Mouse (Mus musculus) v-Abl transformed pro-B cells (cell line): ENCODE measurements around the gene Terb1.

Source experiments
- in situ Hi-C, 2 experiments: fragments of 400-800 bp; cut with MboI; formaldehyde crosslinking; loops; one replicate each; pipeline ENCODE4 v1.15.1; 2025; ENCODE audit not compliant: unreplicated experiment in 2 of 2

Terb1 gene

DNA sequence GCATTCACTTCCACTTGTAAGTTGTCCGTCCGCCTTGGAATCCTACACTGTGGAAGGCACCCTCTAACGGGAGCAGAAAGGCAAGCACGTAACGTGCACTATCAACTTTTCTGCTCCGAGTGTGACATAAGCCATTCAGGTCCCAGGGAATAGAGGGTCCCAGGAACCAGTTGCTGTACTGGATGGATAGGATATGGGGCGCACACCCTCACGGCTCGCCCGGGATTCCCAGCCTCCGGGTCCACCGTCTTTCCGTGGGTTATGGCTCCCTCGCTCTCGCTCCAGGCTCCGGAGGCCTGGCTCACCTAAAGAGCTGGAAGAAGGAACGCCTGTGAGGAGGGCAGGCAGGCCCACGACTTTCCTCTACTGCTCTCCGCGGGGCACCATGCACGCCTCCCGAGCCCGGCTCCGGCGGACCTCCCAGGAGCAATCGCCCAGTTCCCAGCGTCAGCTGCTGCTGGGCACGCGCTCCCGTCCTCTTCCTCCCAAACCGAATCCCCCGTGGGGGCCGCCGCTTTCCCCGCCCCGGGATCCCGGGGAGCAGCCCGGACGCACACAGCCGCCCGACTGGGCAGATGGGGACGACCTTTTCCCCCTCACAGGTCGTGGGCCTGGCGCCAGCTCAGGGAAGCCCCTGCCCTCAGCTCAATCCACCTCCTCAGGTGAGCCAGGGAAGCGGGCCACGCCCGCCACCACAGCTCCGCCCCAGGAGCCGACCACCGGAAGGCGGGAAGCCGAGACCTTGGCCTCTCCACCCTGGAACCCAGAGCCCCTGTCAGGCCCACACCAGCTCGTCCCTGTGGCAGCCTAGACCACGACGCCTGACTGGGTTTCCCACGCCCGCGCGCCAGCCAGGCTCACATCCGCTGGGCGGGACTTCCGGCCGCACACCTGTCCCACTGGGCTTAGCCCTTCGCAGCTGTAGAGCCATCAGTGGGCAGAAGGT, at the start of gene Terb1:
TSS of gene Terb1 (minus strand) at position 850 of the 946 bp plus-strand sequence.
- in situ Hi-C loops, result no loop called here

DNA sequence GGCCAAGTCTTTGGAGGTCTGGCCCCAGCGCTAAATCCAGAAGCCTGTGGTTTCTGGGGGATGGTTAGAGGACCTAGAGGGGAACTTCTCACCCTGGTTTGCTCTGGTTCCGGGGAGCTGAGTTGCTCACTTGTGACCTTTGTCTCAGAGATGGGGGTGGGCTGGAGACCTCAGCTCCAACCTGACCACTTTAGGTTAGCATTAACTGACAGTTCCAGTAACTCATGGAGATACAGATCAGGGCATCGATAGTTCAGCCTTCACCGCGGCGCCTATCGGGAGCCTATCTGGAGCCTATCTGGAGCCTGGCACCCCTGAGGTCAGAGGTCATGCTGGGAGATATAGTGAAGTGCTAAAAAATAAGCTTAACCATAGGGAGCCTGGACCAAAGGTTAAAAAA, 47.5 kb upstream of the Terb1 start:
- in situ Hi-C loops, result no loop called here

DNA sequence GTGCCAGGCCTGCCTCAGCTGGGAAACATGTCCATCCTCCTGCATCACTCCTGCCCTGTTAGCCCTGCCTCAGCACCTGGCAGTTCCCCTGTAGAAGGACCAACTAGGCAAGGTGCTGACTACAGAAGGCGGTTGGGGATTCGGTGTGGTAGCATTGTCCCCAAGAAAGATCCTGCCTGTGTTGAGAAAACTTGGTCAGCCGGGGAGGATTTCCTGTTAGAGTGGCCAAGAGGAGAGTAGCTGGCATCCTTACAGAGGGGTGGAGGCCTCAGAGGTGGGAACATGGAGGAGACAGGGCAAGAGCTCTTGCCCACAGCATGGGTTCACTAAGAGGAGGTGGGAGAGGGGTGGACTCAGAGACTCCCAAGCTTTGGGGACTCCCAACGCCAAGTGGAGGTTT, 45.5 kb upstream of the Terb1 start:
- in situ Hi-C loops, result no loop called here

DNA sequence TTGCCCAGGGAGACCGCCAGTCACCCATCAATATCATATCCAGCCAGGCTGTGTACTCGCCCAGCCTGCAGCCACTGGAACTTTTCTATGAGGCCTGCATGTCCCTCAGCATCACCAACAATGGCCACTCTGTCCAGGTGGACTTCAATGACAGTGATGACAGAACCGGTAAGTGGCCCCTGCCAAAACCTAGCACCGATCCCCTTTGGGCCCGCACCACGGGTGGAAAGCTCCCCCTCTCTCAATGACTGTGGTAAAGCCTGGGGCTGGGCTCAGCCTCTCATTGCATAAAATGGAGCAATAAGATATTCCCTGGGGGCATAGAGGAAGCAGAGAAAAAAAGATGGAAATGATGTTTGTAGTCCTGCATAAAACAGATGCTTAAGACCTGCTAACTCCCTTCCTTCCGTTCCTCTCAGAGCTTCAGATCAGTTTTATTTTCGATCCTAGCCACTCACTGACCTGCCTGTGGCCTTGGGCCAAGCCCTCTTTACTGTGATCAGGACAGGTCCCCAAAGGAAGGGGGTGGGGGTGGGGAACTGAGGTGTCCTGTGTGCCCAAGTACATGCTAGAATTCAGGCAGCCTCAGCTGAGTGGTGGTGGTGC, 33.8 kb upstream of the Terb1 start:
- in situ Hi-C loops, result no loop called here

DNA sequence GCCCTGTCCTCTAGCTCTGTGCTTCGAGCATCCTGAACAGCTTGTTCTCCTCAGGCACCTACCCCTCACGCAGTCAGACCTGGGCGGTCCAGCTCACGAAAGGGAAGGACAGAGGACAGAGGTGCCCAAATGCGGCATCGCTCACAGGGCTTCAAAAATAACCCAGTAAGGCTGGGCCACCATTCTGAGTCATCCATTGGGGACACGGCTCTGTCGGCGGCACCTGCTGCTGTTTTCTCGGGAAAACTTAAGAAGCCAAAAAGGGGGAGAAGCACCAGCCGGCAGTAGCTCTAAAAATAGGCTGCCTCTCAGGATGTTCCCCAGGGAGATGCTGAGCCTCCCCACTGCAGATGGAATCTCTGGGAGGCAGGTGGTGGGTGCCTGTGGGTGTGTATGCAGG, 32.5 kb upstream of the Terb1 start:
- in situ Hi-C loops, result no loop called here

DNA sequence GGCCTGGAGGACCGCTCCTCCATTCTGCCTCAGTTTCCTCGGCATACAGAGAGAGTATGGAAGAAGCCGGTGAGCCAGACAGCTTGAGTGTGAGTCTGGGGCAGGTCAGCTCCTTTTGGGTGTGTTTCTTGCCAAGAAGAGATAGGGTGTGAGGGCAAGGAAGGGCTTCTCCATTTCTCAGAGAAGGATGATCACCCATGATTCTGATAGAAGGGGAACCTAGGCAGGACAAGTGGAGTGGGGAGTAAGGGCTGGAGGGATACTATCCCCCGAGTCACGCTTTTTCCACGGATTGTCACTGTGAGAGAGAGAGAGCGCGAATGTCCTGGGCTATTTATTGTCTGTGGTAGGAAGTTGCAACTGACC, 31.8 kb upstream of the Terb1 start:
- in situ Hi-C loops, result no loop called here

DNA sequence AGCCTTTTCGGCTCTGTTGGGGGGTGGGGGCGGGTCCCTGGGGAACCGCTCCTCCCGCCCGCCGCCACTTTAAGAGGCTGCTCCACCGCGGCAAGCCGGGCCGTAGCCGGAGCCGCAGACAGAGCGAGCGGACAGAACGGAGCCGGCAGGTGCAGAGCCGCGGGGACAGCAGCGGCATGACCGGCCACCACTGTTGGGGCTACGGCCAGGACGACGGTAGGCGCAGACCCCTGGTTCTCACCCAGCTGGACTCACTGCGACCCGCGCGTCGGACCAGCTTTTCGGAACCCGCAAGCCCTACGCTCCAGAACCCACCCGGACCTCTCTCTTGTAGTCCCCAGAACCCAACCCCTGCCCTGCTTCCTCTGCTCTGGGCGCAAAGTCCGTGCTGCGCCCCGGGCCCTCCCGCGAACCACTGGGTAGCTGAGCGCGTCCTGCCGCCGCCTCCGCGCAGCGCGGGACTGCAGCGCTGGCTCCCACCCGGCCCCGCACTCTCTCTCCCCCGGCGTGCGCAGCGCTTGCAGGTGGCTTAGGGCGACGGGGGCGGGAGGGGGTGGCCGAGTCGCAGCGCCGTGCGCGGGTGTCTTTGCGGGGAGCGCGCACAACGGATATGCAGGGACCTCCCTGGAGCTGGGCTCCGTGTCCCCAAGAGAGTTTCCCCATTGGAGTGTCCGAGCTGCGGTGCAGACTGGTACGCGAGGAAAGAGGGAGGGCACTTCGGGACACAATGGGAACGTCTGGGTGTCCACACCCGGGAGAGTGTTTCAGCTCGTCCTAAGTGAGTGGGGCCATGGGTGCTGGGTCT, 31.2 kb upstream of the Terb1 start:
- in situ Hi-C loops, result no loop called here

DNA sequence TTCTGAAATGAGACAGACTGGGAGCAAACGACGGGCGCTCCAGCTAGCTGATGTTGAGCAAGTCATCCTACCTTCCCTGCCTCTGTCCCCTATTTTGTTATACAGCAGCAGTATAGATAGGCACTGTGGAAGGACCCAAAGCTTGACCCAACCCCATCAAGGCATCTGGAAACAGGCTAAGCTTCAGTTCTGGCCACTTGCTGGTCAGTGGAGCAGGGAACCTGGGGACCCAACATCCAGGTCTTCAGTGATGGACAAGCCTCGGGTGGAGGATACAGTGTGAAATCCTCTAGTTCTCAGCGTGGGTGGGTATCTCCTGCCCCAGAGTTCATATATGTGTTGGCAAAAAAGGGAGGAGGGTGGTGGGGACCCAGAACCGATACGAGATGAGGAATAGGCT, 30.5 kb upstream of the Terb1 start:
- in situ Hi-C loops, result no loop called here

DNA sequence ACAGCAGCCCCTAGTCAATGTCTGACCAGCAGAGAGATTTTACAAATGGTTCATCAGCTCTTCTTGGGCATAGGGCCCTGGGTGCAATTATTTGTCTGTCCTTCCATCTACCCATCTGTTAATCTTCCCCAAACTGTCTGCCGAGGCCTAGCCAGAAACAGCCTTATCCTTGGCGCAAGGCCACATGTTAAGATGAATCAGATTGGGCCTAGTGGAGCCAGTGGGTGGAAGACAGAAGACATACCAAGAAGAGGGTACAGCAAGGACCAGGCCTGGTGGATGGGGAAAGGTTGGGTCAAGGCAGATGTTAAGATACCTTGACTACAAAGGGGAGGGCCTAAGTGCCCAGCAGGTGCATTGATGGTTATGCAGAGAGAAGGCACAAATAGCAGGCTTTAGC, 29.9 kb upstream of the Terb1 start:
- in situ Hi-C loops, result loop anchor here in 1 of 2 experiments (10.0 kb wide), 1 partner anchor 95 kb away; the partner anchor contains the start of gene Dync1li2

DNA sequence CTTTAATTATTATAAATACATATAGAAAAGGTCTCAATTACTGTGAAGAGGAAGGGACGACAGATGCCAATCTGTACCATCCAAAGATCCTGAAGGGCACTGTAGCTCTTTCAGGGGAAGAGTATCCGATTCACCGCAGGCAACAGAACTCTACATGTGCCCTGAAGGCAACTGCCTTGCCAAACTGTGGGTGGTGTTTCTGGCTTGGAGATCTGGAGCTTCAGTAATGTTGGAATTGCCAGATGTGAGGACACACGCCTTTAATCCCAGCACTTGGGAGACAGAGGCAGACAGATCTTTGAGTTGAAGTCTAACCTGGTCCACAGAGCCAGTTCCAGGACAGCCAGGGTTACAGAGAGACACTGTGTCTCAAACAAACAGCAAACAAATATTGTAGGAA, 29.2 kb upstream of the Terb1 start:
- in situ Hi-C loops, result loop anchor here in 1 of 2 experiments (10.0 kb wide), 1 partner anchor 94 kb away; the partner anchor contains the start of gene Dync1li2

DNA sequence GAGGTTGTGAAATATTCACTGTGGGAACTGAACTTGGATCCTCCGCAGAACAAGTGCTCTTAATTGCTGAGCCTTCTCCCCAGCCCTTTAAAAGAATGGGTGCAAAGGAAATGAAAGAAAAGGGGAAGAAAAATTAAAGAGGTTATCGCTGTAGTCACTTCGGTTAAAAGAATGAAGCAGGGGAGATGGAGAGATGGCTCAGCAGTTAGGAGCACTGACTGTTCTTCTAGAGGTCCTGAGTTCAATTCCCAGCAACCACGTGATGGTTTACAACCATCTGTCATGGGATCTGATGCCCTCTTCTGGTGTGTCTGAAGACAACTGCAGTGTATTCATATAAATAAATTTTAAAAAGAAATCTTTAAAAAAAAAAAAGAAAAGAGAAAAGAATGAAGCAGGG, 26.3 kb upstream of the Terb1 start:
- in situ Hi-C loops, result loop anchor here in 1 of 2 experiments (10.0 kb wide), 1 partner anchor 91 kb away; the partner anchor contains the start of gene Dync1li2

DNA sequence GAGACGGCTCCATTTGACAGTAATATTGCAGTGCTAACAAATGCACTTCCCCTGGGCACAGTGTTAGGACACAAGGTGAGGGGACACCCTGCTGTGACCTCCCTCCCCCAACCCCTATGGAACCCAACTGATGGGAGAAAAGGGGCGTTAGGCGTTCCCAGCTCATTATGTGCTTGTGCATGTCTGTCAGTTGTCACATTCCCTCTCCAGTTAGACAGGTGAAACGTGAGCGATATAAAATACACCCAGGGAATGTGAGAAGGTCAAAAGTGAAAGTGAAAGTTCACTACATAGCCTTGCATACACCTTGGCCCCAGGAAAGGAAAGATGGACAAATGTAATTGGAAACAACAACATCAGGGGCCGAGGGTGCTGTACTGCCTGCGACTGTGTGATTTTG, 25.7 kb upstream of the Terb1 start:
- in situ Hi-C loops, result loop anchor here in 1 of 2 experiments (10.0 kb wide), 1 partner anchor 91 kb away; the partner anchor contains the start of gene Dync1li2

DNA sequence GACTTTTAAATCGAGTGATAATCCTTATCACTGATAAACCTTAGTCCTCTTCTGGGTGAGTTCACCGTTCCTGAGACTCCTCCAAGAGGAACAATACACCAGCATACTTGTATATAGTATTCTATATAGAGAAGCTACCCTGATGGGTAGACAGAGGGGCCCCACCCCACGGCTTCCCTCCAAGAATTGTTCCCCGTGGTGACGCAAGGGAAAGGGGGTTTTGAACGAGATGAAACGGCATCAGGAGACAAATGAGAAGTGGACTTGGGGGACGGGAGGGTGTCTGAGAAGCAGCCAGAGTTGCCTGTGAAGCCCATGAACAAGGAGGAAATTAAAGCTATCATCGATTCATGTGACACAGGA, 25.1 kb upstream of the Terb1 start:
- in situ Hi-C loops, result loop anchor here in 1 of 2 experiments (10.0 kb wide), 1 partner anchor 90 kb away; the partner anchor contains the start of gene Dync1li2

DNA sequence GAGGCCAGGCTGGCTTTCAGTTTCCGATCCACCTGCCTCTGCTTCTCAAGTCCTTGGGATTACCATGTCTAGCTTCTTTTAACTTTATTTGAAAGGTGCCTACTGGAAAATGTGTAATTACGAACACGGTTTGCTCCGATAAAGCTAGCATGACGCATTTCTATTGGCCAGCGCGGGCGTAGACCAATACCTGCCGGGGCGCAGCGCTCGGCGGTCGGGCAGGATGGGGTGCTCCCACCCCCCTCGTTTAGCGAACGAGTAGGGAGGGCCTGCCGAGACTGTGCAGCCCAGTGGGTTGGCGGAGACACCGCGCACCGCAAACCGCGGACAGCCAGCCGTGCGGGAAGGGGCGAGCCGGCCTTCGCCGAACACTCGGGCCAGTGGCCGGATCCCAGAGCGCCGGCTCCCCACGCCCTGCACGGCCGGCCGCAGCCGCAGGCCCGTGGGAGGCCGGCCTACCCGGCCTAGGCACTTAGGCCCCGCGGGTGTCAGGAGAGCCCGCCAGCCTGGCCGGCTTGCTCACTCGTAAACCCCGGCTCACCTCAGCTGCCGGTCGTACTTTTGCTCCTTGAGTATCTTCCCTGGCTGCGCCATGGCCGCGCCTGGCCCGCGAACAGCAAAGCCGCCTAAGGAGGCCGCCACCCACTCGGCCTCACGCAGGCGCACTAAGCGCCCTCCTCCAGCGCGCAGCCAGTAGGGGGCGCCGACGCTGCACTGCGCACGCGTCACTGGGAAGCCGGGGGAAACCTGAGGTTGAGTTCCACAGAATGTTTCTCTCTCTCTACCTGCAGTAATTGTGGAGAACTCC, 24.5 kb upstream of the Terb1 start, which contains the start of the genes Nae1 and Car7:
TSS of gene Nae1 (minus strand) at position 667 of the 808 bp plus-strand sequence.
TSS of gene Car7 (plus strand) at position 719 of the 808 bp plus-strand sequence.
- in situ Hi-C loops, result loop anchor here in 1 of 2 experiments (10.0 kb wide), 1 partner anchor 89 kb away; the partner anchor contains the start of gene Dync1li2

DNA sequence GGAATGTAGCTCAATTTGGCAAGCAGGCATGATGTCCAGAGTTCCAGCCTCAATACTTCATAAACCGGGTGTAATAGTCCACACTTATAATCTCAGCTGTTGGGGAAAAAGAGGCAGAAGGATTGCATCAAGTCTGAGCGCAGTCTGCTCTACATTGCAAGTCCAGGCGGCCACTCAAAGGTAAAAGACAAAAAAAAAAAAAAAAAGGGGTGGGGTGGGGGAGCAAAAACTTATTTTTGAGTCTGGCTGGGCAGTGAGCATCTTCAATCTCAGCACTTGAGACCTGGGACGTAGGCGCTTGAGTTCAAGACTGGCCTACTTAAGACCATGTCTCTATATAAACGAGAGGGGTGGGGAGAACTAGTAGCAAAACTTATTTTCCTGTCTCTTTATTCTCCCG, 23.8 kb upstream of the Terb1 start:
- in situ Hi-C loops, result loop anchor here in 1 of 2 experiments (10.0 kb wide), 1 partner anchor 89 kb away; the partner anchor contains the start of gene Dync1li2

DNA sequence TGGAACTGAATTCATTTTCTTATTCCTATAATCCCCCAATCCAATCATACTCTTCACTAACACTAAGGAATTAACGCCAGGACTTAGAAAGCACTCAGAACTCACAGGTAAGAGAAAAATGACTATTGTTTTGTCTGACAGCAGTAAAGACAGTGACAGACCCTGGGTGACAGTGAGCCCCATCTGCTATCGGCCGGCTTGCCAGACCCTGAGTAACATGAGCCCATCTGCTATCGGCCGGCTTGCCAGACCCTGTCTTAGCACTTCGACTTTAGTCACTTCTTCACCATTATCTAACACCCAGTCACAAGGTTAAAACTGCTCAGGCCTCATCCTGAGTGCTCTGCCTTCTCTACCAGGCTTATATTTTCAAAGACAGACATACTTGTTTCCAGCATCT, 20.0 kb upstream of the Terb1 start:
- in situ Hi-C loops, result loop anchor here in 1 of 2 experiments (10.0 kb wide), 1 partner anchor 85 kb away; the partner anchor contains the start of gene Dync1li2

DNA sequence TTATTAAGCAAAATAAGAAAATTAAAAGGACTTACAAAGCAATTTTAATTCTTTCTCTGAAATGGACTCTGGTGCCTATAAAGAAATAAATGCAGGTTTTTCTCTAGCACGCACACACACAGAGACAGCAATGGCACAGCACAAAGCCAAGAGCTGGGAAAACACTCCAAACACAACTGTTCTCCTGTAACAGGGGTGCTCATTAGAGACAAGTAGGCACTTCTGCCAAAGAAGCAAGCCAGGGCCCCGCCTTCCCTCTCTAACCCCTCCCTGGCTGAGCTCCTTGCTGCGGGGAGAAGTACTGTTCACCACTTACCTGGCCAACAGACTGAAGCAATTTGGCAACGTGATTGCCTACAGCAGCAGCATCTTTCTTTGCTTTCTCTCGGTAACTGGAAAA, 8.2 kb upstream of the Terb1 start:
- in situ Hi-C loops, result no loop called here

DNA sequence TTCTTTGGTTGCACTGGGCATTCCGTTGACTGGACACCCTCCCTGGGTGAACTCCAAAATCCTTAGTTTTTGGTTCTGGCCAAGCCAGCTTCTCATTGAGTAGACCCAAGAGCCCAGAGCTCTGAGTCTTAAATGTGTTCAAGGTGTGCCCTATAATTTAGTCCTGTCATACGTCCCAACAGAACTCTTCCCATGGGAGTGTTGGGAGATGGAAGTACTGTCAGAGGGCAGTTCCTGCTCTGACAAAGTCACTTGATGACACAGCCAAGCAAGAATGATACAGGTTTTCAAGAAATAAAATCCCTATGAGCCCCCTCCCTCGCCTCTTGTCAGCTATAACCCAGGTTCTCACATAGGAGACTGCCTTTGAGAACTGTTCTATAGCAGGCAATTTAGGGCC, 424 bp upstream of the Terb1 start:
- in situ Hi-C loops, result no loop called here

DNA sequence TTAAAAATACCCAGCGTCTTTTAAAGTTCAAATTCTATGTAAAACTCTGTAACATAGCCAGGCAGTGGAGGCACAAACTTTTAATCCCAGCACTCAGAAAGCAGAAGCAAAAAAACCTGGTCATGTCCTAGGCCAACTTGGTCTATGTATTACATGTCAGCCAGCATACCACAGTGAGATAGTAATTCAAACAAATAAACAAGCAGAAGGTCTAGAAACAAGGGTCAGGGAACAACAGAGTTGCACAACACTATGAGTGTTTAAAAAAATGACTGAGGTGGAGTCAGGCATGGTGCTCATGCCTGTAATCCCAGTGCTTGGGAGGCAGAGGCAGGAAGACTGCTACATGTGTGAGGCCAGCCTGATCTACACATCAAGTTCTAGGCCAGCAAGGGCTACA, 30.6 kb downstream of the Terb1 start:
- in situ Hi-C loops, result no loop called here

DNA sequence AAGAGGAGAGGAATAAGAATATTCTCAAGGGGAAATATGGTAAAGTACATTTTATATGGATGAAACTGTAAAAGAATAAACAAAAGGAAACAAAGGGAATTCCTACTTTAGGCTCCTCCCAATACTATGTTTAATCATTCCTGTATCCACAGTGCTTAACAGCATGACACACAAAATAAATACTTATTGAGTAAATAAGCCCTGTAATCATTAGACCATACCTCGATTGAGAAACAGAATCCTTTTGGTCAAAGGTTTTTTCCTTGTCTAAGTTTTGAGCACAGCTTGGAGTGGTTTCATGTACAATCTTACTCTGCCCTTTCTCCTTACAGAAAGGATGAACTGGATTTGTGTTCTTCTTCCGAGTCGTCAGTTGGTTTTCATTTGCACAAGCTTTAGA, 37.2 kb downstream of the Terb1 start:
- in situ Hi-C loops, result no loop called here
